Mouse (Mus musculus): ENCODE results near the gene Cux2. TPM values are rescaled to one million over a fixed set of nuclear protein-coding genes. Genes with fewer than 3 reads are reported as not detected.

Gene Cux2
- total RNA-seq, 2 experiments from 2014 or later = 21.6 to 26.8 TPM

DNA sequence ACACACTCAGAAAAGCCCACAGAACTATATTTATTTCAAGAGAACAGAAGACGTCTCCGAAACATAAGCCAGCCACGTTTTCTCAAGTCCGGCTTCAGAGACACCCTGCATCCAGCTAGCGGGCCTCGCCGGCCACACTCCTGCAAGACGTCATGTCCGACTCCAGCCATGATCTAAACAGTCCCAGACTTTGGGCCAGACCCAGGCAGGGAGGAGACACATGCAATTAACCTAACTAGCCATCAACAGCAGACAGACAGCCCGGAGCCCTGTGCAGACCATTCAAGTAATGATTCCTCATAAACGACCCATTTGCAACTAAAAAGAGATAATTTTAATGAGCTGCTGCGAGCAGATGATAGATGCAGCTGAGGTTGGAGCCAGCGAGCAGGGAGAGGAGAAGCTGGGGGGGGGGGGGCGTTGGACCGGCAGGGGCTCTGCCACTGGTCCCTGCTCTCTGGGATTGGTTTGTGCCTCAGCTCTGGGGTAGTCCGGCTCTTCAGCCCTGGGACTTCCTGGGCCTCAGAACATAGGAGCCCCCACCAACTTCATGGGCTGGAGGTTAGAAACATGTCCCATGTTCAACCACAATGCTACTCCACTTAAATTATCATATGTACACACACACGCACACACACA is 121.4 kb downstream of the Cux2 start:
- no peak for DNase-seq
- intact Hi-C loops (cut with DNase I) = no loop called here

- no peak for DNase-seq
Measured at GRCm38 (mm10) chr5:121926543-121926814, 123.4 kb downstream of the Cux2 start.

DNA sequence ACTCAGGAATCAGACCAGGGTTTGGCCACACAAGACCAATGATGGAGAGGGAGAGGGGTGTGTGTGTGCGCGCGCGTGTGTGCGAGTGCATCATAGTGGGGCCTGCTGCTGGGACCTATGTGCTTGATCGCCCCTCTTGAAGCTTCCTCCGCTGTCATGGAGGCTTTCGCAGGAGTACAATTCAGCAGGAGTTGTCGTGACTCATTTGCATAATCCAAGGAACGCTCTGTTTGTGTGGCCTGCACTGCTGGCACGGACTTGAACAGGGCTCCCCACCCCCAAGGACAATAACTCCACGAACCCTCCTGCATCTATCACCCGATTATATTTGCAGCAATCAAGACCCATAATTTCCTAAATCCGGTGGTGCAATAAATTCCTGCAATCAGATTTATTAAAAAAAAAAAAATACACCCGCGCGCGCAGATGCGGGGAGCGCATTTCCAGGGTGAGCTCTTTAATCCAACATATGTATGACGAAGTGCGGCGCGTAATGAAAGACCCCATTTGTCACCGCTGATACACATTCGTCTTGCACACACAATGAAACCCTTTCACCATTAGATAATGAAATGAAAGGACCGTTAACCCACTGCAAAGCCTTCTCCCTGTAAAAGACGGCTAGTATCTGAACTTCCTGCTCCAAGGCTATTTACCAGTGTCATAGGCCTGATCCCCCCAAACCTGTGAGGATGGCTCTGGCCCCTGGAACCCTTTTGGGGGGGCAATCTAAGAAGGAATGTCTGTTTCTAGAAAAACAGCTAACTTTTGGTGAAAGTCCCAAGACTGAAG is 124.0 kb downstream of the Cux2 start:
- intact Hi-C loops (cut with DNase I) = no loop called here
- DNase-seq = no peak

More at GRCm38 (mm10) chr5:121926543-121926814, 123.4 kb downstream of the Cux2 start:
- intact Hi-C loops (cut with DNase I) = no loop called here

GRCm38 (mm10) chr5:121925291-121925690 is 124.6 kb downstream of the Cux2 start:
- intact Hi-C loops (cut with DNase I) = no loop called here
- DNase-seq = no peak

DNA sequence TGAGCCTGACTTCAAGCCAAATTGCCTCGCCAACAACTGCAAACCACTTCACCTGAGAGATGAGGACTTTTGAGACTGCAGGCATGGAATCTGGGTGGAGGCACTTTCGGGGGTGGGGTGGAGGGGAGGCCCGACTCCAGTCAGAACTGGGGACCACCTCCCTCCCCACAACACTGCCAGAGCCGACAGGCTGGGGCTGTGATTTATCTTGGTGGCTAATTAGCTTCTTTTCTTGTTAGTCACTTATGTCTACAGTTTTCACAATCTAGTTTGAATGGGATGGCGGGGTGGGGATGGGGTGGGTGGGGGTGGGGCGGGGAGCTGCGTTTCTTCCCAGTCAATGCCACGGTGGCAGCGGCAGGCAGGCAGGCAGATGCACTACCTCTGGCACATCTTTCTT is 125.5 kb downstream of the Cux2 start:
- intact Hi-C loops (cut with DNase I) = no loop called here
- no peak for DNase-seq

- intact Hi-C loops (cut with DNase I) = no loop called here
- no peak for DNase-seq
Measured at GRCm38 (mm10) chr5:121922942-121923826, 126.7 kb downstream of the Cux2 start.

GRCm38 (mm10) chr5:121919216-121919615 is 130.7 kb downstream of the Cux2 start:
- intact Hi-C loops (cut with DNase I) = no loop called here
- DNase-seq = no peak

- intact Hi-C loops (cut with DNase I) = no loop called here
- DNase-seq = no peak
Measured at GRCm38 (mm10) chr5:121916813-121917212, 133.1 kb downstream of the Cux2 start.

GRCm38 (mm10) chr5:121913999-121914398 is 135.9 kb downstream of the Cux2 start:
- intact Hi-C loops (cut with DNase I) = no loop called here
- no peak for DNase-seq

- no peak for DNase-seq
- intact Hi-C loops (cut with DNase I) = no loop called here
Measured at GRCm38 (mm10) chr5:121909226-121909985, 140.5 kb downstream of the Cux2 start.

DNA sequence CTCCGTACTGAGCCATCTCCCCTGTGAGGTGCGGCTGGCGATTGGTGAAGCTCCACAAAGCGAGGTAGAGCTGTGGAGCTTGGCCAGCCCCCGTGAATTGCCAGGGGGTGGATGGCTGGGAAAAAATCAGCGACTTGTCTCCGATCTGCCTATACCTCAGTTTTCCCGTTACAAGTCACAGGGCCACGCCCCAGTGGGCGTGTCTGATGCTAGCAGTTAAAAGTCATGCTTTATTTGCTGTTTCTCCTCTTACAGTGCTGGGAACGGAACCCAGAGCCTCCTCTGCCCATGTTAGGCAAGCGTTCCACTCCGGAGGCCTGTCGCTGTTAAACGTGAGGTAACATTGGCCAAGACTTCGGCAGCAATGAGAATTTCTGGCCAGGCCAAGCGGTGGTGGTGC is 144.2 kb downstream of the Cux2 start:
- DNase-seq = no peak
- intact Hi-C loops (cut with DNase I) = no loop called here

DNA sequence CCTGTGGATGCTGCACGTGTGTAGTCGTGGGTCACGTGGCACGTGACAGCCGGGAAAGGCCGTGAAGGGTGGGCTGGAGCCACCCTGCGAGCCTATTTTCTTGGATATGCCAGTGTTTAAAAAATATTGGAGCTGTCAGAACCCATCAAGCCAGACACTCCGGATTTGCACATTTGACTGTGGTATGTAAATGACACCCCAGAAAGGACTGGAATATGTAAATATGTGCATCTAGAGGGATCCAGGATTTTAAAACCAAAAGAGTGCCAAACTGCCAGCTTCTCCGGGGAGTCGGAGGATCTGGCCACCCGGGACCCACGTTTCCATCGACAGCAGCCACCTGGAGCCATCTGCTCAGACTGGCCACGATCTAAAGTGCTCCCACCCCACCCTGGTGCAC is 145.1 kb downstream of the Cux2 start:
- no peak for DNase-seq
- intact Hi-C loops (cut with DNase I) = no loop called here

GRCm38 (mm10) chr5:121902809-121903745 is 146.8 kb downstream of the Cux2 start:
- DNase-seq = no peak
- intact Hi-C loops (cut with DNase I) = no loop called here

GRCm38 (mm10) chr5:121895117-121895756 is 154.7 kb downstream of the Cux2 start:
- no peak for DNase-seq
- intact Hi-C loops (cut with DNase I) = no loop called here

DNA sequence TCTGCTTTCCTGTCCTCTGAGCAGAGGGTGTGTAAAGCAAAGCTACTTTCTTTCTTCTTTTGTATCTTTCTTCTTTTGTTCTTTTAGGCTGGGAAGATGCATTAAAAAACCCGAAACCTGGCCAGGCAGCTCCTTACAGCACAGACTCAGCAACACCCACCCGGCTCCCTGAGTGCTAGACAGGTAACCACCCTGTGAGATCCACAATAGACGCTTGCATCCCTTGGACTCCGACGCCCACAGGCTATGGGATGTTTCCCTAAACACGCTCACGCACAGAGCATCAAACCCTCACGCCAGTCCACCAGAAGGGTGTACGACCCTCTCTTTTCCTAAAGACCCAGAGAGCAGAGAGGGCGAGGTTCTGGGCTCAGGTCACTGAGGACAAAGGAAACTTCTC is 155.3 kb downstream of the Cux2 start:
- no peak for DNase-seq
- intact Hi-C loops (cut with DNase I) = loop anchor here (5.0 kb wide), 2 partner anchors 163 to 193 kb away; no protein-coding TSS in a partner anchor

GRCm38 (mm10) chr5:121893581-121893980 is 156.3 kb downstream of the Cux2 start:
- DNase-seq = no peak
- intact Hi-C loops (cut with DNase I) = loop anchor here (5.0 kb wide), 2 partner anchors 164 to 194 kb away; no protein-coding TSS in a partner anchor

DNA sequence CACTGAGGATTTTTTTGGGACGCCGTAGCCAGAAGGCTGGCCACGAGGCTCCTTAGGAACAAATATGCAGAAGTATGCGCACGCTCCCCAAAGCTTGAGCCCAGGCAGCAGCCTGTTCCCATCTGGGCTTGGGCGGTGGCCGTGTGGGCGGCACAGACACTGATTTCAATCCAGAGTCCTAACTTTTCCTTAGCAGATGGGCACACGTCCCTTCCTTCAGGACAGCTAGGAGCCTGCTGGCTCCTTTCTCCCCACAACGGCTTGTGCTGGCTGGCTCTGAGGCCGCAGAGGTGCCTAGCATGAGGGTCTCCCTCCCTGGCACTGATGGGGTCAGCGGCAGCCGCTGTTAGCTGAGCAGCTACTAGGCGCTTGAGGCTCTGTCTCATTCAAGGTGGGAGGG is 157.6 kb downstream of the Cux2 start:
- intact Hi-C loops (cut with DNase I) = loop anchor here (5.0 kb wide), 2 partner anchors 165 to 195 kb away; no protein-coding TSS in a partner anchor
- no peak for DNase-seq

- intact Hi-C loops (cut with DNase I) = loop anchor here (5.0 kb wide), 2 partner anchors 166 to 196 kb away; no protein-coding TSS in a partner anchor
Measured at GRCm38 (mm10) chr5:121890925-121891324, 159.0 kb downstream of the Cux2 start.

More at GRCm38 (mm10) chr5:121890925-121891324, 159.0 kb downstream of the Cux2 start:
- DNase-seq = no peak
